Mouse (Mus musculus) stomach, postnatal 0 days (tissue): ENCODE data around the gene Spc25.

ENCODE experiments used
- CTCF ChIP-seq: IDR thresholded peaks from 2 replicates; pipeline ENCODE4 v1.5.1; 2016; ENCODE audit warnings: antibody characterized with exemption, low read depth, mild to moderate bottlenecking, moderate library complexity
- EP300 ChIP-seq: optimal IDR thresholded peaks from 2 replicates; pipeline ENCODE3; 2016; ENCODE audit warnings: antibody characterized with exemption

GRCm38 (mm10) chr2:69148691-69149090 lies 57.3 kb downstream of the Spc25 start:
- TF ChIP-seq CTCF (no peak), EP300 (no peak)
